Mouse (Mus musculus): Measurements from ENCODE around the gene Gpc5. TPM values are rescaled to one million over a fixed set of nuclear protein-coding genes. Genes with fewer than 3 reads are reported as not detected.

Gene Gpc5
- polyA plus RNA-seq, 2 experiments: 0.05 TPM; not detected in 1

GRCm38 (mm10) chr14:115156597-115156996 is 64.6 kb downstream of the Gpc5 start:
- no peaks in the 10 kb centered on the region for H3K9me3 ChIP-seq (ENCODE audit: control insufficient read depth, low read length)
- TF ChIP-seq EP300 (IDR thresholded peaks at IDR 0.05; ENCODE audit: low read depth): no peak
- no peak for TF ChIP-seq CTCF (IDR thresholded peaks at IDR 0.05; ENCODE audit: low read depth)
- H3K4me2 ChIP-seq (ENCODE audit: low read depth): no peak overlapping the region
- H3K4me1 ChIP-seq (replicated peaks; ENCODE audit: control insufficient read depth in 2 of 2, insufficient read depth in 2 of 2, low read length in 1 of 2): no peaks in the 10 kb centered on the region
- no peak overlapping the region for H3K9ac ChIP-seq (replicated peaks)
- ATAC-seq (ENCODE audit: insufficient read depth): no peak
- 66% methylated on average over 4 of the region's 4 CpGs for WGBS (ENCODE audit: insufficient replicate concordance)
- no peaks in the 10 kb centered on the region for H3K36me3 ChIP-seq (replicated peaks; ENCODE audit: control insufficient read depth, insufficient read depth, low read depth)
- DNase-seq (ENCODE audit: low read depth in 3 of 3, low spot score in 3 of 3): no peak
- no peak overlapping the region for H3K27ac ChIP-seq
- no peaks in the 10 kb centered on the region for H3K27me3 ChIP-seq (ENCODE audit: control insufficient read depth, insufficient read depth, low read length)
- no peak overlapping the region for H3K4me3 ChIP-seq (ENCODE audit: insufficient read depth in 1 of 2, low read depth in 2 of 2, low read length in 2 of 2)

DNA sequence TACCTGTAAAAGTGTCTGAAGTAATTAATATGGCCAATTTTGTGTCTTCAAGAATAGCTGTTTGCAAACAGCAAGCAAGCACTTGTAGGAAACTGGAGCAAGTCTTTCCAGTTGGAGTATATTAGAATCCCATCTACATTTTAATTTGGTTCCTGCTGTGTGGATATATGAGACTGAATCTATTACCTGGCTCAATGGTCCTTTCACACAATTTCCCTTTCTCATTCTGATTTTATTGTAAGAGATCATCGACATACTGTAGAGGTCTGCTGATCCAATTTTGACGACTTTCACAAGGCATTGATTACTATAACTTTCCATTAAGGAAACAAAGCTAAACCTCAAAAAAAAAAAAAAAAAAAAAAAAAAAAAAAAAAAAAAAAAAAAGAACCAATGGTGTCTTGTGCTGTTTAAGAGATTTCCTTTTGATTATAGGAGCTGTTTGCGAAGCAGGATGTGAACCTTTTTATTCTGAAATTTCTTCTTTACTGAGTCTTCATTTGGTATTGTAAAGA is 85.4 kb downstream of the Gpc5 start:
- Histone ChIP-seq H3K9me3 (ENCODE audit: control insufficient read depth, low read length) (no peaks in the 10 kb centered on the region), H3K9ac (replicated peaks) (no peak overlapping the region), H3K4me3 (ENCODE audit: insufficient read depth in 1 of 2, low read depth in 2 of 2, low read length in 2 of 2) (no peak overlapping the region), H3K4me1 (replicated peaks; ENCODE audit: control insufficient read depth in 2 of 2, insufficient read depth in 2 of 2, low read length in 1 of 2) (no peaks in the 10 kb centered on the region), H3K36me3 (replicated peaks; ENCODE audit: control insufficient read depth, insufficient read depth, low read depth) (no peaks in the 10 kb centered on the region), H3K4me2 (ENCODE audit: low read depth) (no peak overlapping the region), H3K27ac (no peak overlapping the region), H3K27me3 (ENCODE audit: control insufficient read depth, insufficient read depth, low read length) (no peaks in the 10 kb centered on the region)
- ATAC-seq (ENCODE audit: insufficient read depth): no peak
- no peak for TF ChIP-seq EP300 (IDR thresholded peaks at IDR 0.05; ENCODE audit: low read depth)
- no peak for TF ChIP-seq CTCF (IDR thresholded peaks at IDR 0.05; ENCODE audit: low read depth)
- no peak for DNase-seq (ENCODE audit: low read depth in 3 of 3, low spot score in 3 of 3)
- 50% methylated on average over 3 of the region's 3 CpGs for WGBS (ENCODE audit: insufficient replicate concordance)

DNA sequence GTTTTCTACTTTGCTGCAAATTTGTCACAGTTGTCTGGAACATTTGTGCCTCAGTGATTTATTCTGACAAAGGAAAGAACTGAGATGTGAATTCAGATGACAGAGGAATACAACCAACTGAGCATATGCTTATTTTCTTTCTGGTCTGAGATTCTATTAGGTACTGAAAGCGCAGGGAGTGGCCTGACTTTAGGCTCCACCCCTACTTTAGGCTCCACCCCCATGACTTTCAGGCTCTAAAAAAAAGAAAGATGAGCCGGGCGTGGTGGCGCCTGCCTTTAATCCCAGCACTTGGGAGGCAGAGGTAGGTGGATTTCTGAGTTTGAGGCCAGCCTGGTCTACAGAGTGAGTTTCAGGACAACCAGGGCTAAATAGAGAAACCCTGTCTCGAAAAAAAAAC is 87.9 kb downstream of the Gpc5 start:
- no peaks in the 10 kb centered on the region for H3K27me3 ChIP-seq (ENCODE audit: control insufficient read depth, insufficient read depth, low read length)
- H3K9ac ChIP-seq (replicated peaks): no peak overlapping the region
- H3K4me1 ChIP-seq (replicated peaks; ENCODE audit: control insufficient read depth in 2 of 2, insufficient read depth in 2 of 2, low read length in 1 of 2): no peaks in the 10 kb centered on the region
- H3K4me2 ChIP-seq (ENCODE audit: low read depth): no peak overlapping the region
- TF ChIP-seq EP300 (IDR thresholded peaks at IDR 0.05; ENCODE audit: low read depth) (no peak), CTCF (IDR thresholded peaks at IDR 0.05; ENCODE audit: low read depth) (no peak)
- no peaks in the 10 kb centered on the region for H3K36me3 ChIP-seq (replicated peaks; ENCODE audit: control insufficient read depth, insufficient read depth, low read depth)
- 57% methylated on average over 5 of the region's 5 CpGs for WGBS (ENCODE audit: insufficient replicate concordance)
- ATAC-seq (ENCODE audit: insufficient read depth) (no peak), DNase-seq (ENCODE audit: low read depth in 3 of 3, low spot score in 3 of 3) (no peak)
- no peak overlapping the region for H3K4me3 ChIP-seq (ENCODE audit: insufficient read depth in 1 of 2, low read depth in 2 of 2, low read length in 2 of 2)
- H3K9me3 ChIP-seq (ENCODE audit: control insufficient read depth, low read length): no peaks in the 10 kb centered on the region
- H3K27ac ChIP-seq: no peak overlapping the region

DNA sequence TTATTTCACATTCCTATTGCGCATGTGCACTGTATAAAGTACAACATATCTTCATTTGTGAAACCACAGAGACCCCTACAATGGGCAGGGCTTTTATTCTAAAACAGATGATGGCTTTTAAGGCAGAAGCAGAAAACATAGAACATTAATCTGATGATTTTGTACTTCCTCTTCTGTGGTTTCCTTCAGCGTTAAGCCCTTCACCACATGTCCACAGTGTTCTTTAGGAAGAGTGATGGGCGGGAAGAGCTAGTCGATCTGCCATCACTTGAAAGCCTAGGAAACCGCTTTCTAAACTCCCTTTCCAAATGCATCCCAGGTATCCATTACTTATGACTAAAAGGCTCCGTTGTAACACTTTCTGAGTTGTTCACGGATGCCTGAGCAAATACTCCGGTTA is 96.2 kb downstream of the Gpc5 start:
- TF ChIP-seq CTCF (IDR thresholded peaks at IDR 0.05; ENCODE audit: low read depth): no peak
- no peak for TF ChIP-seq EP300 (IDR thresholded peaks at IDR 0.05; ENCODE audit: low read depth)
- Histone ChIP-seq H3K4me1 (replicated peaks; ENCODE audit: control insufficient read depth in 2 of 2, insufficient read depth in 2 of 2, low read length in 1 of 2) (no peaks in the 10 kb centered on the region), H3K4me2 (ENCODE audit: low read depth) (no peak overlapping the region), H3K4me3 (ENCODE audit: insufficient read depth in 1 of 2, low read depth in 2 of 2, low read length in 2 of 2) (no peak overlapping the region), H3K9me3 (ENCODE audit: control insufficient read depth, low read length) (no peaks in the 10 kb centered on the region), H3K9ac (replicated peaks) (no peak overlapping the region), H3K27ac (no peak overlapping the region), H3K27me3 (ENCODE audit: control insufficient read depth, insufficient read depth, low read length) (no peaks in the 10 kb centered on the region), H3K36me3 (replicated peaks; ENCODE audit: control insufficient read depth, insufficient read depth, low read depth) (no peaks in the 10 kb centered on the region)
- no peak for ATAC-seq (ENCODE audit: insufficient read depth)
- DNase-seq (ENCODE audit: low read depth in 3 of 3, low spot score in 3 of 3): no peak
- WGBS (ENCODE audit: insufficient replicate concordance): 21% methylated on average over 8 of the region's 8 CpGs

DNA sequence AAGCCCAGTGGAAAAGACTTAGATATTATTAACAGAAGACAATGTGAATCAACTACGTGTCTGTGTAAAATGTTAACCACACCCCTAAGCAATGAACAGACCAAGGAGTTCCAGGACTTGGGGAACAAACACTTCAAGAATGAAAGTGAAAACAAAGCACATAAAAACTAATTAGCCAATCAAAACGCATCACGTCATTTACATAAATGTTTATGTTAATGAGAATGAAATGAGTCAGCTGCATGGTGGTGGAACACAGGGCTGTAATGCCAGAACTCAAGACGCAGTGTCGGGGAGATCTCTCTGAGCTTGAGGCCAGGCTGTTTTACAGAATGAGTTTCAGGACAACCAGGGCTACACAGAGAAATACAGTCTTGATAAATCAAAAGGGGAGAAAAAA is 136.1 kb downstream of the Gpc5 start:
- ATAC-seq (ENCODE audit: insufficient read depth): no peak
- DNase-seq (ENCODE audit: low read depth in 3 of 3, low spot score in 3 of 3): no peak
- TF ChIP-seq CTCF (IDR thresholded peaks at IDR 0.05; ENCODE audit: low read depth) (no peak), EP300 (IDR thresholded peaks at IDR 0.05; ENCODE audit: low read depth) (no peak)
- no peak overlapping the region for H3K4me2 ChIP-seq (ENCODE audit: low read depth)
- WGBS (ENCODE audit: insufficient replicate concordance): 55% methylated on average over 5 of the region's 5 CpGs
- H3K27me3 ChIP-seq (ENCODE audit: control insufficient read depth, insufficient read depth, low read length): no peaks in the 10 kb centered on the region
- no peaks in the 10 kb centered on the region for H3K36me3 ChIP-seq (replicated peaks; ENCODE audit: control insufficient read depth, insufficient read depth, low read depth)
- no peak overlapping the region for H3K9ac ChIP-seq (replicated peaks)
- no peak overlapping the region for H3K27ac ChIP-seq
- no peaks in the 10 kb centered on the region for H3K4me1 ChIP-seq (replicated peaks; ENCODE audit: control insufficient read depth in 2 of 2, insufficient read depth in 2 of 2, low read length in 1 of 2)
- no peak overlapping the region for H3K4me3 ChIP-seq (ENCODE audit: insufficient read depth in 1 of 2, low read depth in 2 of 2, low read length in 2 of 2)
- H3K9me3 ChIP-seq (ENCODE audit: control insufficient read depth, low read length): no peaks in the 10 kb centered on the region
